Mouse (Mus musculus) right cerebral cortex, adult 2 months (tissue): Measurements from ENCODE around the gene Alox12.

Source experiments
- DNase-seq, 2 experiments: peaks; one replicate each; pipeline ENCODE4 v3.0.0; 2021 to 2022; ENCODE audit warnings: low spot score in 2 of 2

Gene Alox12

DNA sequence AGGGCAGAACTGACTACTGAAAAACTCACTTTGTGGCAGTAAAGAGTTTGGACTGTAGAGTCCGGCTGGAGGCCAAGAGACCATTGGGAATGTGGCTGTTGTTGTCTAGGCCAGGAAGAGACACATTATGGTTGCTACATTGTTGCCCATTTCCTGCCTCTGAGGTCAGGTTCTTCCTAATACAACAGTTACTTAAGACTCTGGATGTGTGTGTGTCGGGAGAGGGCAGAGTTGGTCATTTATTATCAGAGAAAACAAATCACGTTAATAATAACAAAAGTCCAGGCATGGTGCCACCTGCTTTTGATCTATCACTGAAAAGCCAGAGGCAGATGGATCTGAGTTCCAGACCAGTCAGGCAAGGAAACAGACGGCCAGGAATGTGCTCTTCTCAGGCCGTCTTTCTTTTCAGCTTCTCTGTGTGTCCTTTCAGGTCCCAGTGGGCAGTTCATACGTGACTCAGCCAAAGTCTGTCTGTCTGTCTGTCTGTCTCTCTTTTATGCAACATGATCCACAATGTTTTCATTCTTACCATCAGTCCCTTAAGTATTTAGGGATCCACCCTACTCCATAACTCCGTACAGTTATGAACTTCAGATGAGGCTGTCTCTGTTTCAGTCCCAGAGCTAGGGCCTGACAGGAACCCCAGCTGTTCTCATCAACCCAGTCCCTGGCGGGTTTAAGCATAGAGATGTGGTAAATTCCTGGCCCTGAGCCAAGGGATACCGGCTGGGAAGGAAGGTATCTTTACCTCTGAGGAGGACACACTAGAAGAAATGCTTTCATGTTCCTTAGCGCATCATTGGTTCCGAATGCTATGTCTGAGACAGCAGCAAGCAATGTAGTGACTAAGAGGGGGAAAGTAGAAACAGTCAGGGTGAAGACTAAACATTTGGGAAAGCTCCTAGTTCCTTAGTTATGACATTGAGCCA is 61.5 kb downstream of the Alox12 start:
- no peak for DNase-seq

DNA sequence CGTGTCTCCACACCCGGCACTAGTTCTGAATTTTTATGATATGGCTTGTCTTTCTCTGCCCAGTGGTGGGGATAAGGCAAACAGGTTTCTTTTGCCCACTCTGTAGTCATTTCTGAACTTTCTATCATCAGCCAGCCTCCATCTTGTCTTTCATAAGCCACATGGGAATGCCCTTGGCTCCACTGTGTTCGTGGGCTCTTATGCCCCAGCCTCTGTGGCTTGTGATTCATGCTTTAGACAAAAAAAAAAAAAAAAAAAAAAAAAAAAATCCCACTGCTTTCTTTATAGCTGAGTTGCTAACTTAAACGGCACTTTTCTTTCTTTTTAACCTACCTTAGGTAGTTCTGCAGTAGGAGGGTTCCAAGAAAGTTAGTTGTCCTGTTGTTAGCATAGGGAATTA is 63.0 kb downstream of the Alox12 start:
- DNase-seq = no peak
